Mouse (Mus musculus): ENCODE measurements around the gene Ptch2.

DNA sequence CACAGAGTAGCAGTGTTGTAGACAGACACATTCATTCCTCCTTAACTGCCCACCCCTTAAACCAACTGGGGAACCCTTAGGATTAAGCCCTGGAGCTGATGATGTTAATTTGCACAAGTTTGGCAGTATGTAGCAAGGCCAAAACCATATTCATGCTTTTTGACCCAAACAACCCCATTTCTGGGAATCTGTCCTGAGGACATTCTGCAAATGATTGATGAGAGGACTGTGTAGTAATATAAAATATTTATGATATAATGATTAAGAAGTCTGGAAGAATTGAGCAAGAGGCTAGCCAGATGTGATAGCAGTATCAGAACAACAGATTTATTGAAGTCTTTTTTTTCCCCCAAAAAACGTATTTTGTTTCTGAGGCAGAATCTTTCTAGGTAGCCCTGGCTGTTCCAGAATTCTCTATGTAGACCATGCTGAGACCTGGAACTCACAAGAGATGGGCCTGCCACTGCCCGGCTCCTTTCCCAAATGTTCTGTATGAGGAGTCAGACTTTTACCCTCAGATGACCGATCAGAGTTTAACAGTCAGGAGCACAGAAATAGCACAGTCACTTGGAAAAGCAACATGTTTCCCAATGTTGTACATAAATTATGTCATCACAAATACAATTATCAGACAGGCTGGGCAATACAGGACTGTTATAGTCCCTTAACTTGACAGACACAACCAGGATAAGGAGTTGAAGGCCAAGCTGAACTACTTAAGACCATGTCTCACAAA is 1.1 kb upstream of the Ptch2 start:
- TF ChIP-seq CTCF (IDR thresholded peaks at IDR 0.05; ENCODE audit: low read depth) (no peak), EP300 (optimal IDR thresholded peaks at IDR 0.05) (no peak)

Measured in stomach, postnatal 0 days (tissue).